Mouse (Mus musculus): ENCODE measurements at regions not wholly inside any gene's neighbourhood (a gene's known extent, or its start where the extent isn't known, plus 50 kb on each side); places are given as distances from the start of the nearest gene placed in this dataset.

DNA sequence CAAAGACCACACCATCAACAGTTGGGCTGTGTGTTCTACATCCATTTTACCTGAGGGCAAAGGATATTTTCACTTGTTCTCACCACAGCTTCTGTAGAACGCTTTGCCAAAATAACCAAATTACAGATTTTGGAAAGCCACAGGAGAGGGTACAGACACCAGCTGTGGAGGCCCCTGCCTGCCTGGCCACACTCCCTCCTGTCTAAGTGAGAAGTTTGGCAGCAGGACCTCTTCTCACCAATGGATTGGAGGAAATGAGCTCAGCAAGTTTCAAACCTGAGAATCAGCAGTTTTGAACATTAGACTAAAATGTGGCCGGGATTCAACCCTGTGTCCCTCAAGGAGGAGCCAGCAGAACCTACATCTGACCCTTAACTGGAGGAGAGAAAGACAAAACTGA is 206.2 kb upstream of the Plxna2 start:
- TF ChIP-seq CTCF (IDR thresholded peaks at IDR 0.05; ENCODE audit: low read depth, low read length), result no peak
- no peak for TF ChIP-seq POLR2A (IDR thresholded peaks at IDR 0.05; ENCODE audit: borderline replicate concordance, low read depth, low read length)
